ENCODE assay signal across 8 mouse cellular contexts in genomic region chr13:55486029-55486794, GRCm38 (mm10). TPM values are rescaled to one million over a fixed set of nuclear protein-coding genes. Genes with fewer than 3 reads are reported as not detected.
DNase-seq lines count a peak whose midpoint lies in the region; ATAC-seq lines count a peak whose summit lies in the region.

No protein-coding gene starts in this region.

- peak overlapping the region; percentile 97 for H3K27ac ChIP-seq in midbrain, embryonic 10.5 days (replicated peaks)

- 40% methylated on average over 14 of the region's 14 CpGs for WGBS in midbrain, embryonic 10.5 days

- peak overlapping the region; percentile 69 for H3K4me3 ChIP-seq in midbrain, embryonic 10.5 days

- H3K36me3 ChIP-seq in midbrain, embryonic 10.5 days: peaks cover 38% of the 10 kb centered on the region

- no peaks in the 10 kb centered on the region for H3K27me3 ChIP-seq in midbrain, embryonic 10.5 days (ENCODE audit: low read depth, poor library complexity, severe bottlenecking)

- no peak for ATAC-seq in megakaryocyte progenitor cell, adult 5-6 weeks (replicated peaks; ENCODE audit: poor library complexity)

- H3K4me1 ChIP-seq in midbrain, embryonic 10.5 days: peaks cover 66% of the 10 kb centered on the region

- no peaks in the 10 kb centered on the region for H3K9me3 ChIP-seq in midbrain, embryonic 10.5 days (replicated peaks)

- intact Hi-C loops in heart, postnatal 10 days (cut with DNase I): no loop called here

- peak; percentile 52 to 67 for DNase-seq in kidney, postnatal 4 days
- no peak for DNase-seq in kidney, postnatal 25 days
- DNase-seq in embryo, embryonic 9.5 days (ENCODE audit: extremely low spot score): peak; percentile 33
- DNase-seq in heart, postnatal 10 days: peak; percentile 45 to 59
- DNase-seq in midbrain, embryonic 10.5 days (ENCODE audit: low spot score): peak; percentile 39
- no peak for DNase-seq in ovary, postnatal 36 days (ENCODE audit: low spot score)
- DNase-seq in urinary bladder, postnatal 36 days (ENCODE audit: low spot score in 2 of 2): no peak

RNA-seq across cellular contexts. Expression of gene Dbn1, which starts 1.7 kb away (rescaled TPM):
- total RNA-seq in heart, postnatal 10 days (2021): 10 to 100 TPM; 53.7 to 58.2 TPM
- polyA plus RNA-seq in midbrain, embryonic 10.5 days (2016; fragmentation: Nextera tagmentation; extraction: Ambion mirVana): 381 and 466 TPM in 2 replicates
- total RNA-seq in megakaryocyte progenitor cell, adult 5-6 weeks (2015): 0.72 and 0.76 TPM in 2 replicates
- total RNA-seq in megakaryocyte progenitor cell, adult 5-6 weeks (2017): 2.3 and 2.7 TPM in 2 replicates

RNA-seq across cellular contexts. Expression of gene Prr7, which starts 22.1 kb away (rescaled TPM):
- 1 to 10 TPM; 1.7 to 1.8 TPM for total RNA-seq in heart, postnatal 10 days (2021)
- 0.69 and 0.87 TPM in 2 replicates for polyA plus RNA-seq in midbrain, embryonic 10.5 days (2016; fragmentation: Nextera tagmentation; extraction: Ambion mirVana)
- total RNA-seq in megakaryocyte progenitor cell, adult 5-6 weeks (2015): 0.72 and 1.7 TPM in 2 replicates
- total RNA-seq in megakaryocyte progenitor cell, adult 5-6 weeks (2017): 1.5 TPM in 2 replicates

RNA-seq across cellular contexts. Expression of gene Pdlim7, which starts 27.3 kb away (rescaled TPM):
- 10 to 100 TPM; 63.6 to 74.2 TPM for total RNA-seq in heart, postnatal 10 days (2021)
- 191 and 195 TPM in 2 replicates for polyA plus RNA-seq in midbrain, embryonic 10.5 days (2016; fragmentation: Nextera tagmentation; extraction: Ambion mirVana)
- 12.7 and 13.0 TPM in 2 replicates for total RNA-seq in megakaryocyte progenitor cell, adult 5-6 weeks (2015)
- 5.3 and 5.9 TPM in 2 replicates for total RNA-seq in megakaryocyte progenitor cell, adult 5-6 weeks (2017)

RNA-seq across cellular contexts. Expression of gene Grk6, which starts 41.3 kb away (rescaled TPM):
- total RNA-seq in heart, postnatal 10 days (2021): 10 to 100 TPM; 26.3 to 28.5 TPM
- polyA plus RNA-seq in midbrain, embryonic 10.5 days (2016; fragmentation: Nextera tagmentation; extraction: Ambion mirVana): 41.8 and 51.4 TPM in 2 replicates
- total RNA-seq in megakaryocyte progenitor cell, adult 5-6 weeks (2015): 51.7 and 52.6 TPM in 2 replicates
- total RNA-seq in megakaryocyte progenitor cell, adult 5-6 weeks (2017): 81.7 and 88.6 TPM in 2 replicates

RNA-seq across cellular contexts. Expression of gene Dok3, which starts 42.9 kb away (rescaled TPM):
- total RNA-seq in heart, postnatal 10 days (2021): 1 to 10 TPM; 1.7 to 1.8 TPM
- 3.1 and 3.6 TPM in 2 replicates for polyA plus RNA-seq in midbrain, embryonic 10.5 days (2016; fragmentation: Nextera tagmentation; extraction: Ambion mirVana)
- 18.1 and 34.6 TPM in 2 replicates for total RNA-seq in megakaryocyte progenitor cell, adult 5-6 weeks (2015)
- 22.9 and 31.2 TPM in 2 replicates for total RNA-seq in megakaryocyte progenitor cell, adult 5-6 weeks (2017)

Comparison
In these comparisons a context has a peak if more than half of its experiments do, and no peak if none do; other contexts are left out.
1. DNase-seq: peak in kidney, postnatal 4 days (2 of 2), embryo, embryonic 9.5 days (single experiment), heart, postnatal 10 days (2 of 2) and midbrain, embryonic 10.5 days (single experiment); none in kidney, postnatal 25 days (0 of 2), ovary, postnatal 36 days (single experiment) and urinary bladder, postnatal 36 days (0 of 2).
2. RNA of gene Dbn1, which starts 1.7 kb away (total RNA-seq): 53.7 to 58.2 TPM in heart, postnatal 10 days; 0.72 to 2.7 TPM in megakaryocyte progenitor cell, adult 5-6 weeks; every median in the first group is over 10 times any median in the second.
3. RNA of gene Pdlim7, which starts 27.3 kb away (total RNA-seq): 63.6 to 74.2 TPM in heart, postnatal 10 days; 5.3 to 13.0 TPM in megakaryocyte progenitor cell, adult 5-6 weeks; every median in the first group is over 4 times any median in the second.